Mouse (Mus musculus): Measurements from ENCODE around the gene Il19.

The Il19 gene

DNA sequence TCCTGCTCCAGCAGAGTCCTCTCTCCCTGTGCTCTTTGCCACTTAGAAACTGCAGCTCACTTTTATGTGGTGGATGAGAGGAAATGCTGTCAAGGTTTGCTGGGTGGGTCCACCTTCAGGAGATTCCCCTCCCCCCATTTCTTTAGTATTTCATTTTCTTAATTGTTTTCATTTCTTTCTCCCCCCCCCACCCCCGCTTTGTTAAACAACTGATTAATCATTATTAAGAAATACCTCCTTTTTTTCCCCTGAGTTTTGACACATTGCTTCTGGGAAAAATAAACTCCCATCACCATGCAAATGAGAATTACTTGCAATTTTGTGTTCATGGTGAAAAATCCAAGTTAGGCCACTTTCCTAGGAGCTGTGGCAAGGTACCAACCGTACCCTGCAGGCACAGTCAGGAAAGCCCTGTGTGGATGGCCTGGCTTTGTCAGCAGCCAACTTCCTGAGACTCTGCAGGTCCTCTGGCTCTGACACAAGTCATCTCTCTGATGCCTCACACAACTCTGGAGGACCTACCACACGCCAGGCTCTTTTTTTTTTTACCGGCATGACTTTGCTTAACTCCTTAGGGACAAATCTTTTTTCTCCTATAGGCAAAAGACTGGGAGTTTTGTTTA, at the start of gene Il19:
Il19 (minus strand) TSS at position 51 of the 623 bp plus-strand sequence.
- no peak for DNase-seq (ENCODE audit: low read depth)

DNA sequence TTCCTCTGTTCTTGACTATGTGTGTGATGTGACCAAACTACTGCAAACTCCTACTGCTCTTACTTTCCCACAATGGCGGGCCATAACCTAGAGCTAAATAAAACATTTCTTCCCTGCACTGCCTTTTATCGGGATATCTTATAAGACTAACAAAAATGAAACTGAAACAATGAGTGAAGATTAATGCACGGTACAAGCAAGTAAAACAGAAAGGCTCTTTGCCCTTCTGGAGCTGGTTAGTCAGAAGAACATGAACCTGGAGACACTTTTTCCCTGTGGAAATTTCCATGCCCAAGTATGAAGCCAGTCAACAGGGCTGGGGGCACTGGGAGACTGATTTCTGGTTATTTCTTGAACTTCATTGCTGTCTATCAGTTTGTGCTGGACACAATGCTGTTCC, 49.4 kb upstream of the Il19 start:
- no peak for DNase-seq (ENCODE audit: low read depth)

DNA sequence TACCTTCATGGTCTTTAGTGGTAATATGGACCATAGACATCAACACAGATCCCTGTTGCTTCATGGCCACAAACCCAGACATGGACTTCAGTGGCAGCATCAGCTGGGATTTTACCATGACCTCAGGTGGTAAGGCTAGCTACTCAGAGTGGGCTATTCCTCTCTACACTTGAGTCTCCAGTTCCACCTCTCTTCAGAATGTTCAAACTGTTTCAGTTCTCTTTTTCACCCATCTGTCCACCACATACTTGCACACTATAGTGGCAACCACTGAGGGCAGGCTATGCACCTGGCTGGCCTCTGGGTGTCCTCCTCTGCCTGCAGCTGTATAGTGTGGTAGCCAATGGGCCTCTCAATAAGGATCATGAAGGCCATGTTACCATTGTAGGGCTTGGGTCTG, 47.5 kb upstream of the Il19 start:
- DNase-seq (ENCODE audit: low read depth) = no peak

GRCm38 (mm10) chr1:130987001-130987400, 47.1 kb upstream of the Il19 start:
- no peak for DNase-seq (ENCODE audit: low read depth)

GRCm38 (mm10) chr1:130984441-130984840, 44.5 kb upstream of the Il19 start:
- no peak for DNase-seq (ENCODE audit: low read depth)

DNA sequence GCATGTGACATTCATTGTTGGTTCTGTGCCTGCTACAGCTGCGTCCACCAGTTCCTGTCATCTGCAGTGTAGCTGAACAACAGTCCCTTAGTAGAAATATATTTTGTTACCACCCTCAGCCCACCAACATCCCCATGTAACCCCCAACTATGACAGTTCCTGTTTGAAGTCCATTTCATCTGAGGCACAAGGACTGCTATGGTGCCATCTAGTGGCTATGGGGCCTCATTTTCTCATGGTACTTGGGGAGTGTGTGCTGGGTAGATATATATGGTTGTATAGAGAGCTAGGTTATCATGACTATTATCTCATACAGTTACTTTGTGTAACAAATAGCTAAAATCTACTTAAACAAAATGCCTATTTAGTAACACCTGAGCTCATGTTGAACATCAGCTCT, 39.5 kb upstream of the Il19 start:
- DNase-seq (ENCODE audit: low read depth) = peak; percentile 60

GRCm38 (mm10) chr1:130963891-130964290, 24.0 kb upstream of the Il19 start:
- DNase-seq (ENCODE audit: low read depth) = no peak

DNA sequence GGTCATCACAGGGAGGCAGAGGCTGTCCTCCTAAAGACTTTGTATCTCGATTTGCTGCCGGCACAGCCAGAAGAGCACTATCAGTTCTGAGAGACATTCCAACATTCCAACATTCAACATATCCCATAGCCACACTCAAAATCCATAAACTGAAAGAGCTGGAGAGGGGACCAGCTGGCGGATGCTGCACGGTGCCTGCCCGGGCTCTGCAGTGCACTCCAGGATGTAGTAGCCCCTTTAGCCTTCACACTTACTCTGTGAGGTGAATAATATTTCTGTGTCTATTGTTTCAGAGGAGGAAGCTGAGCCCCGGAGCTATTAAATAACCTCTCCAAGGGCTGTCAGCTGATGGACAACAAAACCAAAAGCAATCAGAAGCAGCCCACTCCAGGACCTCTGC, 7.0 kb upstream of the Il19 start:
- DNase-seq (ENCODE audit: low read depth) = no peak

- no peak for DNase-seq (ENCODE audit: low read depth)
These were observed 1.9 kb upstream of the Il19 start for GRCm38 (mm10) chr1:130941801-130942200.

DNA sequence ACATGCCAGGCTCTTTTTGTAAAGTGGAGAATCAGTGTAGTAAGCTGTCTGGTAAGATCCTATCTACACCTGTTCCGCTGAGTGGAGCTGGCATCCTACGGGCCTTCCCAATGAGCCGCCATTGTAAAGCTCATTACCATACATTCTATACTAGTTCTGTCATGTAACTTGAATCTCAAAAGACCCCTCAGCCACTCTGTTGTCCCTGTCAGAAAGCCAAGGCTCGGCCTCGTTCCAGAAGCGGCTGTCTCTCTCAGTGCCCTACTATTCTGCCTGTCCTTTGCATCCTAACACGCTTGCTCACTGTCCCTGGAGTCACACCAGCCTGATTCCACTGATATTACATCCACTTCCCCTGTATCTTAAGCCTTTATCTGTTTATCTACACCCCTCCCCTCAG, 1.7 kb downstream of the Il19 start:
- DNase-seq (ENCODE audit: low read depth) = no peak

- DNase-seq (ENCODE audit: low read depth) = no peak
These were observed 2.7 kb downstream of the Il19 start for GRCm38 (mm10) chr1:130937170-130937569.

- DNase-seq (ENCODE audit: low read depth) = no peak
These were observed 3.6 kb downstream of the Il19 start for GRCm38 (mm10) chr1:130936351-130936750.

DNA sequence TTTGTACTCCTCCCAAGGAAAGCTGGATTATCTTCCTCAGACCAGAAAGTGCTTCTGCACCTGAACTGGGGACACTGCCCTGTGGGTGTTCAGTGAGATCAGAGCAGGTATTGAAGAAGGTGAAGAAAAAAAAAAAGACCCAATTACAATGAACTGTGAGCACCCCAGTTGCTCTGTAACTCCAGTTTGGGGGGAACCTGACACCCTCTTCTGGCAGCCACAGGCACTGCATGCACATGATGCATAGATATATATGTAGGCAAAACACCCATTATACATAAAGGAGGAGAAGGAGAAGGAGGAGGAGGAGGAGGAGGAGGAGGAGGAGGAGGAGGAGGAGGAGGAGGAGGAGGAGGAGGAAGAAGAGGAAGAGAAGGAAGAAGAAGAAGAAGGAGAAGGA, 13.4 kb downstream of the Il19 start:
- no peak for DNase-seq (ENCODE audit: low read depth)

DNA sequence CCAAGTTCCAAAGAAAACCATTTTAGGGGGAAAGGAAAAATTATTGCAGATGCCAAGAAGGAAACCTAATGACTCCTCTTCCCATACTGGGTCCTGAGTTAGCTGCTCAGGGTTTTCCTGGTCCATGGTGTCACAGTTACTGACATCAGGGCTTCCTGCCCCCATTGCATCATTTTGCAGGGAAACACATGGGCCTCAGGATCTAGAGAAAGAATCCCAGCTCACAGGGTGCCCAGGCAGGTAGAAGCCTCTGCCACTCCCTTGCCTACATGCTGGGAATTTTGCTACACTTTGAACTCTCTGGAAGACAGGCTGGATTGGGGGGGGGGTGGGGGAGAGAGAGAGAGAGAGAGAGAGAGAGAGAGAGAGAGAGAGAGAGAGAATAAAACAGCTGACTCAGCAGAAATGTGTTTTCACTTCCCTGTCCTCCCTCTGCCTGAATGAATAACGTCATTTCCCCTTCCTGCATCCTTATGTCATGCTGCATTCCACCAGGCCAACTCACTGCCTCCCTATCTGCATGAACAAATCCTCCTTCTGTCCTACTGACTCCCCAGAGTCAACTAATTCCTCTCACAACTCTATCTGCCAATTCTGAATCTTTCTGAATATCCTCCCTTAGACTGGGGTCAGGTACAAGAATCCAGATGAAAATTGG, 21.5 kb downstream of the Il19 start:
- no peak for DNase-seq (ENCODE audit: low read depth)

- DNase-seq (ENCODE audit: low read depth) = no peak
These were observed 28.4 kb downstream of the Il19 start, which contains the start of gene Il20 for GRCm38 (mm10) chr1:130911401-130912010. TSS of gene Il20 (minus strand) at chr1:130911451.

DNA sequence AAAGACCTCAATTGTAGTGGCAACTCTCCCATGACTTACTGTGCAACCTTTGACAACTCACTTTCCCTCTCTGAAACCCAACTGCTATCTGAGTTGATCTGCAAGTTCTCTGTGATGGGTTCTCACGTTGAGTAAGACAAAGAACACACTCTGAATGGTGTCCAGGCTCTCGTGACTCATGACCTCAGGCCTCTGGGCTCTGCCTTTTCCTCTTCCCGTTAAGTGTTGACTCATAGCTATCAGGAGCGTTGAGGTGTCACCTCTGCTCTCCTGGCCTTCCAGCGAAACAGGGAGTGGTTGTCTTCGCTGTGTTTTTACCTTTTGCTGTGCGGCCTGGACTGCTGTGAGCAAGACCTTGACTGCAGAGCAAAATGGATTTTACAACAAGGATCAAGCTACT, 37.4 kb downstream of the Il19 start:
- DNase-seq (ENCODE audit: low read depth) = no peak

GRCm38 (mm10) chr1:130894468-130894867, 45.4 kb downstream of the Il19 start:
- DNase-seq (ENCODE audit: low read depth) = no peak

GRCm38 (mm10) chr1:130893329-130894040, 46.4 kb downstream of the Il19 start:
- no peak for DNase-seq (ENCODE audit: low read depth)

- DNase-seq (ENCODE audit: low read depth) = no peak
These were observed 47.5 kb downstream of the Il19 start for GRCm38 (mm10) chr1:130892446-130892845.

GRCm38 (mm10) chr1:130887354-130887753, 52.6 kb downstream of the Il19 start, which contains the start of gene Il24:
TSS of gene Il24 (minus strand) at chr1:130887454.
- no peak for DNase-seq (ENCODE audit: low read depth)

- no peak for DNase-seq (ENCODE audit: low read depth)
These were observed 56.8 kb downstream of the Il19 start for GRCm38 (mm10) chr1:130883146-130883545.
